Mouse (Mus musculus): ENCODE results near the gene Abca8b. TPM values are rescaled to one million over a fixed set of nuclear protein-coding genes. Genes with fewer than 3 reads are reported as not detected.
A peak's percentile ranks its signal among the peaks of the same experiment; 100 is the strongest.

Abca8b gene
- polyA plus RNA-seq, 1 experiment from 2014 or later: 1.0 TPM

DNA sequence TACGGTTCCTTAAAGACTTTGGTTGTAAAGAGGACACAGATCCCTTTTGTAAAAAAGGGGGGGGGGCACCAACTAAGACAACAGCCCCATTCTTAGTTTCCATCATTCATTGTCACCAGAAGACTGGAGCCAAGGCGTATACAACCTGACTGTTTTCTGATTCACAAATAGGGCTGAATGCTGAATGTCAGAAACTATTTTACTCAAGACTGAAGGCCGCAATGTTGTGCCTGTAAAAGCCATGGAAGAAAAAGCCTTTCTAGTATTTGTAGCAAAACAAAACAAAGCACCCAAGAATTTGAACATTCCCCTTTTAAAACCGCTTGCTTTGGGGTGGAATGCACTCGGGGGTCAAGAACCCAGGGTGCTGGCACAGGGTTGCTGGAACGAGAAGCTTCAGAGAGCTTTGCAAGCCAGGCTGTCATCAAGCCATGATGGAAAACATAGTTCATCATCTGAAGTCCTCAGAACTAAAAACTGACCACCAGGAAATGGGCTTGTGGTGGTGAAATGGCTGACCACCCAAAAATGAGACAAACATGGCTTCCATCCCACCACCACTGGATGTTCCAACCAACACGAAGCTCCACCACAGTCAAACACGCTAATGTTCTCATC is 104.2 kb downstream of the Abca8b start:
- Histone ChIP-seq H3K9ac (ENCODE audit: low read length) (no peak overlapping the region), H3K36me3 (ENCODE audit: control insufficient read depth, insufficient read depth, low read length) (no peaks in the 10 kb centered on the region), H3K27ac (replicated peaks) (no peak overlapping the region), H3K9me3 (ENCODE audit: control insufficient read depth, low read length) (no peaks in the 10 kb centered on the region), H3K4me3 (ENCODE audit: low read depth, low read length) (no peak overlapping the region), H3K4me1 (replicated peaks; ENCODE audit: control insufficient read depth, insufficient read depth) (no peaks in the 10 kb centered on the region), H3K4me2 (replicated peaks; ENCODE audit: low read depth) (no peak overlapping the region), H3K27me3 (ENCODE audit: control insufficient read depth, insufficient read depth, low read length) (no peaks in the 10 kb centered on the region)
- no peak for DNase-seq (ENCODE audit: low spot score)
- no peak for ATAC-seq (ENCODE audit: low FRiP score, low TSS enrichment)
- TF ChIP-seq EP300 (optimal IDR thresholded peaks at IDR 0.05) (no peak), CTCF (IDR thresholded peaks at IDR 0.05; ENCODE audit: low read depth) (no peak)
- 77% methylated on average over 8 of the region's 8 CpGs for WGBS

- H3K27me3 ChIP-seq (ENCODE audit: control insufficient read depth, insufficient read depth, low read length): no peaks in the 10 kb centered on the region
- H3K4me1 ChIP-seq (replicated peaks; ENCODE audit: control insufficient read depth, insufficient read depth): no peaks in the 10 kb centered on the region
- no peaks in the 10 kb centered on the region for H3K36me3 ChIP-seq (ENCODE audit: control insufficient read depth, insufficient read depth, low read length)
- no peak for TF ChIP-seq EP300 (optimal IDR thresholded peaks at IDR 0.05)
- no peak for TF ChIP-seq CTCF (IDR thresholded peaks at IDR 0.05; ENCODE audit: low read depth)
- 84% methylated on average over 4 of the region's 4 CpGs for WGBS
- DNase-seq (ENCODE audit: low spot score) (no peak), ATAC-seq (ENCODE audit: low FRiP score, low TSS enrichment) (no peak)
- H3K4me2 ChIP-seq (replicated peaks; ENCODE audit: low read depth): no peak overlapping the region
- H3K4me3 ChIP-seq (ENCODE audit: low read depth, low read length): no peak overlapping the region
- H3K9ac ChIP-seq (ENCODE audit: low read length): no peak overlapping the region
- no peaks in the 10 kb centered on the region for H3K9me3 ChIP-seq (ENCODE audit: control insufficient read depth, low read length)
- H3K27ac ChIP-seq (replicated peaks): no peak overlapping the region
These were observed 106.0 kb downstream of the Abca8b start for GRCm38 (mm10) chr11:109889595-109889994.

DNA sequence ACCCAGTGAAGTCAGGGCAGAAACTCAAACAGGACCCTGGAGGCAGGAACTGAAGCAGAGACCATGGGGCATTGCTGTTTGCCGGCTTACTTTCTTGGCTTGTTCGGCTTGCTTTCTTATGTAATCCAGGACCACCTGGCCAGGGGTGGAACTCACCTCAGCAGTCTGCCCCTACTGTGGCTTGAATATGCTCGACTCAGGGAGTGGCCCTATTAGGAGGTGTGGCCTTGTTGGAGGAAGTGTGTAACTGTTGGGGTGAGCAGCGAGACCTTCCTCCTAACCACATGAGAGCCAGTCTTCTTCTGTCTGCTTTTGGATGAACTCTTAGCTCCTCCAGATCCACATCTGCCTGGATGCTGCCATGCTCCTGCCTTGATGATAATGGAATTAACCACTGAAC is 108.9 kb downstream of the Abca8b start:
- H3K9me3 ChIP-seq (ENCODE audit: control insufficient read depth, low read length): no peaks in the 10 kb centered on the region
- WGBS: 96% methylated on average over 4 of the region's 4 CpGs
- no peaks in the 10 kb centered on the region for H3K4me1 ChIP-seq (replicated peaks; ENCODE audit: control insufficient read depth, insufficient read depth)
- H3K27me3 ChIP-seq (ENCODE audit: control insufficient read depth, insufficient read depth, low read length): no peaks in the 10 kb centered on the region
- ATAC-seq (ENCODE audit: low FRiP score, low TSS enrichment) (no peak), DNase-seq (ENCODE audit: low spot score) (no peak)
- H3K9ac ChIP-seq (ENCODE audit: low read length): no peak overlapping the region
- H3K4me3 ChIP-seq (ENCODE audit: low read depth, low read length): no peak overlapping the region
- H3K36me3 ChIP-seq (ENCODE audit: control insufficient read depth, insufficient read depth, low read length): no peaks in the 10 kb centered on the region
- H3K4me2 ChIP-seq (replicated peaks; ENCODE audit: low read depth): no peak overlapping the region
- no peak for TF ChIP-seq EP300 (optimal IDR thresholded peaks at IDR 0.05)
- TF ChIP-seq CTCF (IDR thresholded peaks at IDR 0.05; ENCODE audit: low read depth): no peak
- no peak overlapping the region for H3K27ac ChIP-seq (replicated peaks)

DNA sequence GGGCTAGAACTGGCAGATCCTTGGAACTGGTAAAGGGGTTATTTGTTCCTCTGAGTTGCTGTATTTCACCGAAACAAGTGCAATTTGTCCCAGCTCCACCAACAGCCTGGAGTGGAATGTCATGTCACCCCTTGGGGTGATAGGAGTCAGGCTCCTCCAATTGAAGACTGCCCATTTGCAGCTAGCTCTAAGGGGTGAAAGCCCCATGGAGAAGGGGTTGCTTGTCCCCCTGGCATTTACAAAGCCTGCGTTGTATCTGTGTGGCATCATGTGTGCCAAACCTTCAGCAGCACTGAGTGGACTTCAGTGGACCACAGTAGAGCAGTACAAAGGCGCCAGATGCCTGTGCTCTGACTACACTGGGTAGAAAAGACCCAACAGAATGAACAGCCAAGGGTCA is 110.1 kb downstream of the Abca8b start:
- H3K4me3 ChIP-seq (ENCODE audit: low read depth, low read length): no peak overlapping the region
- no peak for TF ChIP-seq EP300 (optimal IDR thresholded peaks at IDR 0.05)
- TF ChIP-seq CTCF (IDR thresholded peaks at IDR 0.05; ENCODE audit: low read depth): no peak
- H3K4me1 ChIP-seq (replicated peaks; ENCODE audit: control insufficient read depth, insufficient read depth): no peaks in the 10 kb centered on the region
- no peak for DNase-seq (ENCODE audit: low spot score)
- H3K4me2 ChIP-seq (replicated peaks; ENCODE audit: low read depth): no peak overlapping the region
- no peak for ATAC-seq (ENCODE audit: low FRiP score, low TSS enrichment)
- no peaks in the 10 kb centered on the region for H3K9me3 ChIP-seq (ENCODE audit: control insufficient read depth, low read length)
- no peak overlapping the region for H3K9ac ChIP-seq (ENCODE audit: low read length)
- H3K27me3 ChIP-seq (ENCODE audit: control insufficient read depth, insufficient read depth, low read length): no peaks in the 10 kb centered on the region
- H3K36me3 ChIP-seq (ENCODE audit: control insufficient read depth, insufficient read depth, low read length): no peaks in the 10 kb centered on the region
- 0 out of 2 replicates have a peak overlapping the region, but pooled peaks have one; percentile 2 for H3K27ac ChIP-seq (replicated peaks)
- WGBS: 87% methylated on average over 3 of the region's 3 CpGs

- DNase-seq (ENCODE audit: low spot score) (peak; percentile 21), ATAC-seq (ENCODE audit: low FRiP score, low TSS enrichment) (peak; percentile 53; the same call in 1 of the 2 replicates)
- no peak for TF ChIP-seq EP300 (optimal IDR thresholded peaks at IDR 0.05)
- TF ChIP-seq CTCF (IDR thresholded peaks at IDR 0.05; ENCODE audit: low read depth): no peak
These were observed 110.8 kb downstream of the Abca8b start for GRCm38 (mm10) chr11:109884801-109885200.

DNA sequence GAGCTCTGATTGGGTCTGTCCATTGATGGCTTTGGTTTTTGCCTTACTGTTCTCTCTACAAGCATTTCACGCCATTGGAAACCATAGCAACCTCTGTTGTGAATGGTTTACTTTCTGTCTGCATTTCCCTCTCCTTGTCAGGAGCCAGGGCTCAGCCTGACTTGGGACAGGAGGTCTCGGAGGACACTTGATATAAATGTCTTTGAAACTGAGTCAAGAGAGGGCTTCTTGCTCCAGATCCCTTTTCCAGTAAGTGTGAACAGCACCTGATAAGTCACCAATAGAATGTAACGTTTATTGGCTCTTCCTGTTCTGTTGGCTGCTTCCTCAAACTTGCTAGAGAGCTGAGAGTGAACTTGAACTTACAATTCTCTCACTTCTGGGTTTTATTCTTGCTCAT is 111.5 kb downstream of the Abca8b start:
- ATAC-seq (ENCODE audit: low FRiP score, low TSS enrichment) (no peak), DNase-seq (ENCODE audit: low spot score) (no peak)
- Histone ChIP-seq H3K4me3 (ENCODE audit: low read depth, low read length) (no peak overlapping the region), H3K36me3 (ENCODE audit: control insufficient read depth, insufficient read depth, low read length) (no peaks in the 10 kb centered on the region), H3K27me3 (ENCODE audit: control insufficient read depth, insufficient read depth, low read length) (no peaks in the 10 kb centered on the region), H3K4me1 (replicated peaks; ENCODE audit: control insufficient read depth, insufficient read depth) (no peaks in the 10 kb centered on the region), H3K4me2 (replicated peaks; ENCODE audit: low read depth) (no peak overlapping the region), H3K9ac (ENCODE audit: low read length) (no peak overlapping the region), H3K9me3 (ENCODE audit: control insufficient read depth, low read length) (no peaks in the 10 kb centered on the region), H3K27ac (replicated peaks) (peak overlapping the region; percentile 0; the same call in 1 of the 2 replicates)
- no peak for TF ChIP-seq EP300 (optimal IDR thresholded peaks at IDR 0.05)
- no peak for TF ChIP-seq CTCF (IDR thresholded peaks at IDR 0.05; ENCODE audit: low read depth)
- WGBS: 50% methylated on average over 3 of the region's 3 CpGs

More at GRCm38 (mm10) chr11:109884801-109885200, 110.8 kb downstream of the Abca8b start:
- no peaks in the 10 kb centered on the region for H3K9me3 ChIP-seq (ENCODE audit: control insufficient read depth, low read length)
- no peak overlapping the region for H3K9ac ChIP-seq (ENCODE audit: low read length)
- 41% methylated on average over 4 of the region's 4 CpGs for WGBS
- no peak overlapping the region for H3K4me2 ChIP-seq (replicated peaks; ENCODE audit: low read depth)
- H3K36me3 ChIP-seq (ENCODE audit: control insufficient read depth, insufficient read depth, low read length): no peaks in the 10 kb centered on the region
- no peaks in the 10 kb centered on the region for H3K4me1 ChIP-seq (replicated peaks; ENCODE audit: control insufficient read depth, insufficient read depth)
- H3K4me3 ChIP-seq (ENCODE audit: low read depth, low read length): no peak overlapping the region
- 0 out of 2 replicates have a peak overlapping the region, but pooled peaks have one; percentile 0 for H3K27ac ChIP-seq (replicated peaks)
- H3K27me3 ChIP-seq (ENCODE audit: control insufficient read depth, insufficient read depth, low read length): no peaks in the 10 kb centered on the region

Other genes starting within 250 kb of the Abca8b start
- gene 1700012B07Rik, start 167.8 kb downstream of the Abca8b start, polyA plus RNA-seq (2015; fragmentation: Nextera tagmentation; extraction: Ambion mirVana): not detected in 2 replicates
- gene Abca8a, start 100.1 kb upstream of the Abca8b start, polyA plus RNA-seq (2015; fragmentation: Nextera tagmentation; extraction: Ambion mirVana): 3.4 and 4.2 TPM in 2 replicates
- 1.0 TPM in 2 replicates for gene Abca9, start 172.4 kb upstream of the Abca8b start, polyA plus RNA-seq (2015; fragmentation: Nextera tagmentation; extraction: Ambion mirVana)